Mouse (Mus musculus): ENCODE measurements around the gene Phf13.

- TF ChIP-seq HCFC1 (IDR thresholded peaks at IDR 0.05; ENCODE audit: borderline replicate concordance, insufficient read depth, low read length) (peak; percentile 67; the same call in 1 of the 2 replicates), ZNF384 (IDR thresholded peaks at IDR 0.05; ENCODE audit: low read depth, low read length) (no peak), MAFK (IDR thresholded peaks at IDR 0.05; ENCODE audit: insufficient read depth, low read depth, low read length) (no peak)
Measured at GRCm38 (mm10) chr4:151988342-151989109, 7.5 kb downstream of the Phf13 start, which contains the start of gene Thap3.

Measured in ES-E14 (cell line).